Mouse (Mus musculus): ENCODE data around the gene Epn3.

GRCm38 (mm10) chr11:94543932-94544331, 44.2 kb upstream of the Epn3 start:
- TF ChIP-seq CTCF (IDR thresholded peaks at IDR 0.05; ENCODE audit: extremely low read depth, insufficient read length, insufficient replicate concordance, low read depth, low read length) (peak; percentile 84; the same call in 1 of the 2 replicates), POLR2A (IDR thresholded peaks at IDR 0.05; ENCODE audit: low read depth, low read length) (no peak)
